Mouse (Mus musculus) MEL-GATA-1-ER (cell line): ENCODE results near the gene Iba57.
A peak's percentile ranks its signal among the peaks of the same experiment; 100 is the strongest.
"Not testable (repeated sequence)": the region's sequence is repeated elsewhere in the genome, so short reads cannot be mapped to it uniquely, and the experiment has no call there.

ENCODE experiments used
- DNase-seq: peaks from one replicate; pipeline ENCODE4 v3.0.0-alpha.2; 2012; ENCODE audit warnings: low read depth; ENCODE audit errors: extremely low read depth

Iba57 gene

GRCm38 (mm10) chr11:59163255-59164236 is at the start of gene Iba57:
Iba57 (minus strand) TSS chr11:59163739.
- DNase-seq: peak; percentile 95

GRCm38 (mm10) chr11:59212892-59213494 is 49.5 kb upstream of the Iba57 start:
- no peak for DNase-seq

GRCm38 (mm10) chr11:59212320-59212719 is 48.8 kb upstream of the Iba57 start:
- not testable (repeated sequence) for DNase-seq

- not testable (repeated sequence) for DNase-seq
Measured at GRCm38 (mm10) chr11:59211561-59211960, 48.0 kb upstream of the Iba57 start.

- no peak for DNase-seq
Measured at GRCm38 (mm10) chr11:59210020-59210419, 46.5 kb upstream of the Iba57 start.

GRCm38 (mm10) chr11:59209580-59209979 is 46.0 kb upstream of the Iba57 start:
- no peak for DNase-seq

- DNase-seq: peak; percentile 53
Measured at GRCm38 (mm10) chr11:59209003-59209441, 45.5 kb upstream of the Iba57 start.

GRCm38 (mm10) chr11:59208153-59208831 is 44.8 kb upstream of the Iba57 start, which contains the start of gene 2310033P09Rik:
2310033P09Rik (plus strand) TSS chr11:59208321.
- peak; percentile 87 for DNase-seq

- DNase-seq: peak; percentile 65
Measured at GRCm38 (mm10) chr11:59202081-59202995, 38.8 kb upstream of the Iba57 start, which contains the start of gene Mrpl55. Mrpl55 (plus strand) TSS chr11:59202486.

- DNase-seq: peak; percentile 58
Measured at GRCm38 (mm10) chr11:59201216-59202002, 37.9 kb upstream of the Iba57 start.

GRCm38 (mm10) chr11:59196230-59196629 is 32.7 kb upstream of the Iba57 start:
- no peak for DNase-seq

- DNase-seq: no peak
Measured at GRCm38 (mm10) chr11:59192059-59192386, 28.5 kb upstream of the Iba57 start, which contains the start of gene Guk1. Guk1 (minus strand) TSS chr11:59192212.

- peak; percentile 80 for DNase-seq
Measured at GRCm38 (mm10) chr11:59191231-59192058, 27.9 kb upstream of the Iba57 start.

- no peak for DNase-seq
Measured at GRCm38 (mm10) chr11:59187706-59188105, 24.2 kb upstream of the Iba57 start.

- DNase-seq: no peak
Measured at GRCm38 (mm10) chr11:59185490-59185889, 22.0 kb upstream of the Iba57 start.

GRCm38 (mm10) chr11:59183821-59184220 is 20.3 kb upstream of the Iba57 start:
- peak; percentile 33 for DNase-seq

GRCm38 (mm10) chr11:59182864-59183331 is 19.4 kb upstream of the Iba57 start, which contains the start of gene Gjc2:
Gjc2 (minus strand) TSS chr11:59183213.
- no peak for DNase-seq

- no peak for DNase-seq
Measured at GRCm38 (mm10) chr11:59176921-59177320, 13.4 kb upstream of the Iba57 start.

GRCm38 (mm10) chr11:59176475-59176874 is 12.9 kb upstream of the Iba57 start:
- no peak for DNase-seq
